Comparison of ENCODE assay signal across 29 mouse cellular contexts in the genomic region with DNA sequence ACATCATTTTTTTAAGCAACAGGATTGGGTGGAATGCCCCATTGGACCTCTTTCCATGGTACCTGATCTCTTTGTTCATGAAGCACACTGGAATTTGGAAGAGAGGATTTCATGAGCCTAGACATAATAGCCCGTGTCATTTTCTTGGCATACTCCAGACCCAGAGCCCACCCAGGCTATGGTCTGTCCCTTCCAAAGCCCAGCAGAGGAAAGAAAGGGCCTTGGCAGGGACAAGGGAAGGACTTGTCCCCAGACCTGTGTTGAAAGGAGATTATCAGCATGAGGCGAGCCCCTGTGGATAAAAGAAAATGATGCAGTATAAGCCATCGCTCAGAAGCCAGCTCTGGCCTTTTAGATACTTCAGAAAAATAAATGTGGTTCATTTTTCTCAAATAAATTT.
A peak's percentile ranks its signal among the peaks of the same experiment; 100 is the strongest.
DNase-seq lines count a peak whose midpoint lies in the region; ATAC-seq and TF ChIP-seq lines count a peak whose summit lies in the region.
"Had no signal": no experiment of that assay in that cellular context is flagged by ENCODE, and none has a peak within 500 bp of the region (broad histone marks: within the 10 kb centered on the region; RNA-seq: fewer than 3 reads in every experiment).

No protein-coding gene starts in this region.

- H3K9ac ChIP-seq in heart, embryonic 12.5 days: no peak overlapping the region
- H3K9ac ChIP-seq: forebrain, embryonic 13.5 days; heart, embryonic 13.5 days; kidney, embryonic 15.5 days; limb, embryonic 13.5 days; midbrain, embryonic 12.5 days; neural tube, embryonic 12.5 days had no signal

- WGBS in heart, embryonic 12.5 days: 45% methylated on average over 3 of the region's 3 CpGs

- intact Hi-C loops in left cerebral cortex, postnatal 4 days (cut with DNase I): no loop called here
- intact Hi-C loops in left cerebral cortex, postnatal 10 days (cut with DNase I): no loop called here

- H3K4me2 ChIP-seq in heart, embryonic 12.5 days: no peak overlapping the region
- H3K4me2 ChIP-seq: forebrain, embryonic 13.5 days; heart, embryonic 13.5 days; kidney, embryonic 15.5 days; limb, embryonic 13.5 days; liver, embryonic 11.5 days; midbrain, embryonic 12.5 days; neural tube, embryonic 12.5 days had no signal

- no peak for ATAC-seq in heart, embryonic 12.5 days (ENCODE audit: insufficient number of reproducible peaks, low FRiP score)
- ATAC-seq: forebrain, embryonic 13.5 days; Patski had no signal

- H3K36me3 ChIP-seq in heart, embryonic 12.5 days: peaks cover 4% of the 10 kb centered on the region; the same call in 1 of the 2 replicates
- H3K36me3 ChIP-seq: G1E; heart, embryonic 13.5 days; midbrain, embryonic 12.5 days; neural tube, embryonic 12.5 days had no signal

- no peaks in the 10 kb centered on the region for H3K27me3 ChIP-seq in heart, embryonic 12.5 days (replicated peaks)
- H3K27me3 ChIP-seq: forebrain, embryonic 13.5 days; heart, embryonic 13.5 days; kidney, embryonic 15.5 days; neural tube, embryonic 12.5 days; Patski had no signal

- peak; percentile 36 for DNase-seq in cerebellum, adult 9-11 months
- no peak for DNase-seq in cerebellum, adult 18-20 months
- DNase-seq in heart, adult 11 months: peak; percentile 29
- peak; percentile 54 for DNase-seq in left cerebral cortex, postnatal 4 days
- no peak for DNase-seq in left cerebral cortex, postnatal 10 days (ENCODE audit: extremely low spot score in 1 of 2, low spot score in 2 of 2)
- DNase-seq in brain, embryonic 14.5 days (ENCODE audit: low read depth): peak; percentile 66
- DNase-seq: adrenal gland, postnatal 10 days; cerebellum, adult 11 months; gastrocnemius, postnatal 25 days; heart, adult 18-20 months; heart, postnatal 14 days; kidney, adult 18-20 months; kidney, postnatal 25 days; lung, postnatal 36 days; right cerebral cortex, adult 18-20 months; spleen, adult 18-20 months; thymus, postnatal 14 days had no signal

- no peak overlapping the region for H3K4me3 ChIP-seq in heart, embryonic 12.5 days
- H3K4me3 ChIP-seq: erythroblast, embryonic 14.5 days; forebrain, embryonic 13.5 days; heart, embryonic 13.5 days; kidney, embryonic 15.5 days; limb, embryonic 13.5 days; midbrain, embryonic 12.5 days; myocyte; neural tube, embryonic 12.5 days had no signal

- no peaks in the 10 kb centered on the region for H3K9me3 ChIP-seq in heart, embryonic 12.5 days (replicated peaks)
- H3K9me3 ChIP-seq: forebrain, embryonic 13.5 days; heart, embryonic 13.5 days; kidney, embryonic 15.5 days; limb, embryonic 13.5 days; neural tube, embryonic 12.5 days had no signal

- TF ChIP-seq POLR2A in brain, embryonic 14.5 days (IDR thresholded peaks at IDR 0.05; ENCODE audit: borderline replicate concordance, extremely low read depth, insufficient read depth, insufficient read length, poor library complexity, severe bottlenecking): no peak

- H3K4me1 ChIP-seq in heart, embryonic 12.5 days (replicated peaks): peaks cover 20% of the 10 kb centered on the region
- H3K4me1 ChIP-seq: neural tube, embryonic 12.5 days had no signal

- TF ChIP-seq CTCF in brain, embryonic 14.5 days (IDR thresholded peaks at IDR 0.05; ENCODE audit: borderline replicate concordance, extremely low read depth, insufficient read depth, insufficient read length): no peak

- no peak overlapping the region for H3K27ac ChIP-seq in heart, embryonic 12.5 days (ENCODE audit: poor library complexity, severe bottlenecking)
- H3K27ac ChIP-seq: forebrain, embryonic 13.5 days; heart, embryonic 13.5 days; kidney, embryonic 15.5 days; limb, embryonic 13.5 days; midbrain, embryonic 12.5 days; neural tube, embryonic 12.5 days had no signal

Comparison
In these comparisons a context has a peak if more than half of its experiments do, and no peak if none do; other contexts are left out.
1. DNase-seq: peak in cerebellum, adult 9-11 months (single experiment), heart, adult 11 months (single experiment), left cerebral cortex, postnatal 4 days (single experiment) and brain, embryonic 14.5 days (single experiment); none in cerebellum, adult 18-20 months (0 of 2) and left cerebral cortex, postnatal 10 days (0 of 2).